Mouse (Mus musculus) neural tube, embryonic 15.5 days (tissue): ENCODE results near the gene Dok5. TPM values are rescaled to one million over a fixed set of nuclear protein-coding genes. Genes with fewer than 3 reads are reported as not detected.

ENCODE experiments used
- ATAC-seq: fragments of 200-750 bp; cut with Nextera tagmentation; 2 replicates; pipeline ENCODE4 v1.8.0; 2017; ENCODE audit warnings: mild to moderate bottlenecking, moderate TSS enrichment, moderate library complexity; ENCODE audit not compliant: low FRiP score
- H3K27ac ChIP-seq: fragments of 300-500 bp; sonication (generic); replicated peaks from 2 replicates; pipeline ENCODE4 v1.5.1; 2015; ENCODE audit warnings: mild to moderate bottlenecking, inconsistent platforms
- H3K27me3 ChIP-seq: fragments of 300-500 bp; sonication (generic); replicated peaks from 2 replicates; pipeline ENCODE4 v1.6.1; 2015; ENCODE audit warnings: inconsistent platforms
- H3K36me3 ChIP-seq: fragments of 300-500 bp; sonication (generic); 2 replicates; pipeline ENCODE4 v1.6.1; 2015; ENCODE audit warnings: inconsistent platforms
- H3K4me1 ChIP-seq: fragments of 300-500 bp; sonication (generic); 2 replicates; pipeline ENCODE4 v1.6.1; 2015; ENCODE audit warnings: inconsistent platforms
- H3K4me2 ChIP-seq: fragments of 300-500 bp; sonication (generic); 2 replicates; pipeline ENCODE4 v1.6.1; 2015; ENCODE audit warnings: inconsistent platforms, mild to moderate bottlenecking, moderate library complexity
- H3K4me3 ChIP-seq: fragments of 300-500 bp; sonication (generic); replicated peaks from 2 replicates; pipeline ENCODE4 v1.5.1; 2015; ENCODE audit warnings: mild to moderate bottlenecking, inconsistent platforms
- H3K9ac ChIP-seq: fragments of 300-500 bp; sonication (generic); replicated peaks from 2 replicates; pipeline ENCODE4 v1.6.1; 2015; ENCODE audit warnings: mild to moderate bottlenecking, inconsistent platforms
- H3K9me3 ChIP-seq: fragments of 300-500 bp; sonication (generic); replicated peaks from 2 replicates; pipeline ENCODE4 v1.6.1; 2016; ENCODE audit warnings: inconsistent platforms
- WGBS: fragments of 180-500 bp; shearing (Covaris S2); methylation state at CpG from one replicate; pipeline ENCODE4 v1.1.7; 2015; ENCODE audit warnings: mixed read lengths; 5-methylcytosine and 5-hydroxymethylcytosine counted together
- polyA plus RNA-seq: library from polyadenylated mRNA; unstranded; fragments of >200 nt; fragmentation: Nextera tagmentation; extraction: Ambion mirVana; gene quantifications from 2 replicates; pipeline ENCODE4 v1.2.1, GENCODE M21; 2015

The Dok5 gene
- polyA plus RNA-seq, 1 experiment from 2014 or later, result 70.9 TPM

GRCm38 (mm10) chr2:170724716-170725115 lies 6.9 kb upstream of the Dok5 start:
- Histone ChIP-seq H3K9me3 (no peaks in the 10 kb centered on the region), H3K4me1 (no peaks in the 10 kb centered on the region), H3K27ac (no peak overlapping the region), H3K4me3 (no peak overlapping the region), H3K9ac (no peak overlapping the region), H3K4me2 (no peak overlapping the region), H3K27me3 (no peaks in the 10 kb centered on the region), H3K36me3 (no peaks in the 10 kb centered on the region)
- no peak for ATAC-seq
- WGBS, result 86% methylated on average over 11 of the region's 11 CpGs

GRCm38 (mm10) chr2:170725796-170726195 lies 5.8 kb upstream of the Dok5 start:
- H3K4me3 ChIP-seq, result no peak overlapping the region
- peaks cover 3% of the 10 kb centered on the region for H3K4me1 ChIP-seq
- no peaks in the 10 kb centered on the region for H3K9me3 ChIP-seq
- no peak overlapping the region for H3K9ac ChIP-seq
- H3K27ac ChIP-seq, result no peak overlapping the region
- H3K27me3 ChIP-seq, result no peaks in the 10 kb centered on the region
- no peak overlapping the region for H3K4me2 ChIP-seq
- H3K36me3 ChIP-seq, result no peaks in the 10 kb centered on the region
- WGBS, result 88% methylated on average over 5 of the region's 5 CpGs
- no peak for ATAC-seq

GRCm38 (mm10) chr2:170726996-170727710 lies 4.5 kb upstream of the Dok5 start:
- Histone ChIP-seq H3K36me3 (no peaks in the 10 kb centered on the region), H3K27ac (no peak overlapping the region), H3K4me2 (no peak overlapping the region), H3K27me3 (no peaks in the 10 kb centered on the region), H3K4me1 (peaks cover 12% of the 10 kb centered on the region), H3K9me3 (no peaks in the 10 kb centered on the region), H3K9ac (no peak overlapping the region), H3K4me3 (no peak overlapping the region)
- ATAC-seq, result no peak
- 50% methylated on average over 6 of the region's 6 CpGs for WGBS

GRCm38 (mm10) chr2:170728864-170729263 lies 2.7 kb upstream of the Dok5 start:
- ATAC-seq, result no peak
- WGBS, result 89% methylated on average over 9 of the region's 9 CpGs
- Histone ChIP-seq H3K4me1 (peaks cover 20% of the 10 kb centered on the region), H3K9me3 (no peaks in the 10 kb centered on the region), H3K9ac (no peak overlapping the region), H3K4me3 (no peak overlapping the region), H3K36me3 (no peaks in the 10 kb centered on the region), H3K4me2 (no peak overlapping the region), H3K27me3 (no peaks in the 10 kb centered on the region), H3K27ac (no peak overlapping the region)

GRCm38 (mm10) chr2:170729661-170730060 lies 1.9 kb upstream of the Dok5 start:
- Histone ChIP-seq H3K27ac (no peak overlapping the region), H3K4me3 (no peak overlapping the region), H3K36me3 (no peaks in the 10 kb centered on the region), H3K27me3 (no peaks in the 10 kb centered on the region), H3K9ac (no peak overlapping the region), H3K9me3 (no peaks in the 10 kb centered on the region), H3K4me2 (no peak overlapping the region), H3K4me1 (peaks cover 27% of the 10 kb centered on the region)
- ATAC-seq, result no peak
- WGBS, result 50% methylated on average over 2 of the region's 2 CpGs

- peaks cover 28% of the 10 kb centered on the region for H3K4me1 ChIP-seq
- ATAC-seq, result no peak
- no peaks in the 10 kb centered on the region for H3K27me3 ChIP-seq
- no peak overlapping the region for H3K27ac ChIP-seq
- no peak overlapping the region for H3K9ac ChIP-seq
- no peaks in the 10 kb centered on the region for H3K36me3 ChIP-seq
- no peak overlapping the region for H3K4me2 ChIP-seq
- no peak overlapping the region for H3K4me3 ChIP-seq
- H3K9me3 ChIP-seq, result no peaks in the 10 kb centered on the region
- WGBS, result 93% methylated on average over 8 of the region's 8 CpGs
These were observed 1.5 kb upstream of the Dok5 start for GRCm38 (mm10) chr2:170730136-170730535.

GRCm38 (mm10) chr2:170730781-170731180 lies 826 bp upstream of the Dok5 start:
- peak overlapping the region; percentile 63 for H3K4me3 ChIP-seq
- H3K4me2 ChIP-seq, result peak overlapping the region; percentile 81
- peaks cover 32% of the 10 kb centered on the region for H3K4me1 ChIP-seq
- H3K9ac ChIP-seq, result no peak overlapping the region
- ATAC-seq, result no peak
- no peaks in the 10 kb centered on the region for H3K27me3 ChIP-seq
- H3K27ac ChIP-seq, result peak overlapping the region; percentile 84; the same call in 1 of the 2 replicates
- H3K9me3 ChIP-seq, result no peaks in the 10 kb centered on the region
- H3K36me3 ChIP-seq, result no peaks in the 10 kb centered on the region
- 58% methylated on average over 13 of the region's 13 CpGs for WGBS

- 11% methylated on average over 6 of the region's 6 CpGs for WGBS
These were observed 402 bp upstream of the Dok5 start for GRCm38 (mm10) chr2:170731205-170731604.

GRCm38 (mm10) chr2:170733671-170734070 lies 2.1 kb downstream of the Dok5 start:
- WGBS, result 84% methylated on average over 1 of the region's 1 CpGs
- H3K9ac ChIP-seq, result no peak overlapping the region
- ATAC-seq, result no peak
- no peaks in the 10 kb centered on the region for H3K9me3 ChIP-seq
- H3K4me3 ChIP-seq, result peak overlapping the region; percentile 63
- no peaks in the 10 kb centered on the region for H3K27me3 ChIP-seq
- no peaks in the 10 kb centered on the region for H3K36me3 ChIP-seq
- peaks cover 48% of the 10 kb centered on the region for H3K4me1 ChIP-seq
- no peak overlapping the region for H3K27ac ChIP-seq
- H3K4me2 ChIP-seq, result peak overlapping the region; percentile 81

More at GRCm38 (mm10) chr2:170731205-170731604, 402 bp upstream of the Dok5 start:
- peaks cover 36% of the 10 kb centered on the region for H3K4me1 ChIP-seq
- H3K27me3 ChIP-seq, result no peaks in the 10 kb centered on the region
- H3K4me2 ChIP-seq, result peak overlapping the region; percentile 81
- peak overlapping the region; percentile 66 for H3K9ac ChIP-seq
- peak overlapping the region; percentile 63 for H3K4me3 ChIP-seq
- H3K9me3 ChIP-seq, result no peaks in the 10 kb centered on the region
- H3K36me3 ChIP-seq, result no peaks in the 10 kb centered on the region
- peak overlapping the region; percentile 84 for H3K27ac ChIP-seq
- ATAC-seq, result peak; percentile 37

GRCm38 (mm10) chr2:170734446-170734845 lies 2.8 kb downstream of the Dok5 start:
- no peak overlapping the region for H3K27ac ChIP-seq
- ATAC-seq, result no peak
- H3K36me3 ChIP-seq, result no peaks in the 10 kb centered on the region
- no peaks in the 10 kb centered on the region for H3K27me3 ChIP-seq
- peak overlapping the region; percentile 81 for H3K4me2 ChIP-seq
- H3K9me3 ChIP-seq, result no peaks in the 10 kb centered on the region
- peak overlapping the region; percentile 6; the same call in 1 of the 2 replicates for H3K4me3 ChIP-seq
- H3K4me1 ChIP-seq, result peaks cover 53% of the 10 kb centered on the region
- 46% methylated on average over 3 of the region's 3 CpGs for WGBS
- H3K9ac ChIP-seq, result no peak overlapping the region

- Histone ChIP-seq H3K27me3 (no peaks in the 10 kb centered on the region), H3K4me1 (peaks cover 43% of the 10 kb centered on the region), H3K27ac (no peak overlapping the region), H3K9ac (no peak overlapping the region), H3K9me3 (no peaks in the 10 kb centered on the region), H3K4me2 (no peak overlapping the region), H3K4me3 (no peak overlapping the region), H3K36me3 (no peaks in the 10 kb centered on the region)
- 90% methylated on average over 9 of the region's 9 CpGs for WGBS
- no peak for ATAC-seq
These were observed 6.8 kb downstream of the Dok5 start for GRCm38 (mm10) chr2:170738446-170738845.

GRCm38 (mm10) chr2:170738891-170739290 lies 7.3 kb downstream of the Dok5 start:
- H3K4me2 ChIP-seq, result no peak overlapping the region
- H3K4me1 ChIP-seq, result peaks cover 47% of the 10 kb centered on the region
- no peak overlapping the region for H3K4me3 ChIP-seq
- no peak overlapping the region for H3K9ac ChIP-seq
- no peak overlapping the region for H3K27ac ChIP-seq
- ATAC-seq, result no peak
- H3K36me3 ChIP-seq, result no peaks in the 10 kb centered on the region
- no peaks in the 10 kb centered on the region for H3K27me3 ChIP-seq
- 92% methylated on average over 9 of the region's 9 CpGs for WGBS
- H3K9me3 ChIP-seq, result no peaks in the 10 kb centered on the region
